Mouse (Mus musculus): ENCODE results near the gene Usp53. TPM values are rescaled to one million over a fixed set of nuclear protein-coding genes. Genes with fewer than 3 reads are reported as not detected.
A peak's percentile ranks its signal among the peaks of the same experiment; 100 is the strongest.

Gene Usp53
- polyA plus RNA-seq, 1 experiment, result 5.7 TPM

GRCm38 (mm10) chr3:122983849-122984248 lies 461 bp downstream of the Usp53 start:
- Histone ChIP-seq H3K4me3 (ENCODE audit: control insufficient read depth, low read depth, low read length) (peak overlapping the region; percentile 99), H3K36me3 (ENCODE audit: control insufficient read depth, insufficient read depth, low read length) (no peaks in the 10 kb centered on the region), H3K4me1 (ENCODE audit: control insufficient read depth, insufficient read depth, low read length) (peaks cover 2% of the 10 kb centered on the region), H3K27me3 (ENCODE audit: control insufficient read depth, insufficient read depth, low read length) (no peaks in the 10 kb centered on the region), H3K27ac (ENCODE audit: control insufficient read depth, insufficient read depth, low read depth, low read length) (peak overlapping the region; percentile 96)
- no peak for TF ChIP-seq POLR2A (IDR thresholded peaks at IDR 0.05; ENCODE audit: control insufficient read depth, low read depth, low read length)
- no peak for TF ChIP-seq CTCF (IDR thresholded peaks at IDR 0.05; ENCODE audit: control insufficient read depth, insufficient read depth, insufficient replicate concordance, low read depth, low read length)

GRCm38 (mm10) chr3:122975964-122976363 lies 8.3 kb downstream of the Usp53 start:
- no peaks in the 10 kb centered on the region for H3K4me1 ChIP-seq (ENCODE audit: control insufficient read depth, insufficient read depth, low read length)
- no peak overlapping the region for H3K27ac ChIP-seq (ENCODE audit: control insufficient read depth, insufficient read depth, low read depth, low read length)
- TF ChIP-seq CTCF (IDR thresholded peaks at IDR 0.05; ENCODE audit: control insufficient read depth, insufficient read depth, insufficient replicate concordance, low read depth, low read length) (no peak), POLR2A (IDR thresholded peaks at IDR 0.05; ENCODE audit: control insufficient read depth, low read depth, low read length) (no peak)
- H3K36me3 ChIP-seq (ENCODE audit: control insufficient read depth, insufficient read depth, low read length), result no peaks in the 10 kb centered on the region; the same call in 1 of the 2 replicates
- no peak overlapping the region for H3K4me3 ChIP-seq (ENCODE audit: control insufficient read depth, low read depth, low read length)
- no peaks in the 10 kb centered on the region for H3K27me3 ChIP-seq (ENCODE audit: control insufficient read depth, insufficient read depth, low read length)

- Histone ChIP-seq H3K4me1 (ENCODE audit: control insufficient read depth, insufficient read depth, low read length) (no peaks in the 10 kb centered on the region), H3K36me3 (ENCODE audit: control insufficient read depth, insufficient read depth, low read length) (no peaks in the 10 kb centered on the region; the same call in 1 of the 2 replicates), H3K27ac (ENCODE audit: control insufficient read depth, insufficient read depth, low read depth, low read length) (no peak overlapping the region), H3K4me3 (ENCODE audit: control insufficient read depth, low read depth, low read length) (no peak overlapping the region), H3K27me3 (ENCODE audit: control insufficient read depth, insufficient read depth, low read length) (no peaks in the 10 kb centered on the region)
- no peak for TF ChIP-seq POLR2A (IDR thresholded peaks at IDR 0.05; ENCODE audit: control insufficient read depth, low read depth, low read length)
- TF ChIP-seq CTCF (IDR thresholded peaks at IDR 0.05; ENCODE audit: control insufficient read depth, insufficient read depth, insufficient replicate concordance, low read depth, low read length), result no peak
Observed at GRCm38 (mm10) chr3:122975363-122975762, 8.9 kb downstream of the Usp53 start.

- Histone ChIP-seq H3K27me3 (ENCODE audit: control insufficient read depth, insufficient read depth, low read length) (no peaks in the 10 kb centered on the region), H3K4me3 (ENCODE audit: control insufficient read depth, low read depth, low read length) (no peak overlapping the region), H3K4me1 (ENCODE audit: control insufficient read depth, insufficient read depth, low read length) (no peaks in the 10 kb centered on the region), H3K36me3 (ENCODE audit: control insufficient read depth, insufficient read depth, low read length) (no peaks in the 10 kb centered on the region; the same call in 1 of the 2 replicates), H3K27ac (ENCODE audit: control insufficient read depth, insufficient read depth, low read depth, low read length) (no peak overlapping the region)
- TF ChIP-seq POLR2A (IDR thresholded peaks at IDR 0.05; ENCODE audit: control insufficient read depth, low read depth, low read length) (no peak), CTCF (IDR thresholded peaks at IDR 0.05; ENCODE audit: control insufficient read depth, insufficient read depth, insufficient replicate concordance, low read depth, low read length) (no peak)
Observed at GRCm38 (mm10) chr3:122974833-122975232, 9.5 kb downstream of the Usp53 start.

- TF ChIP-seq CTCF (IDR thresholded peaks at IDR 0.05; ENCODE audit: control insufficient read depth, insufficient read depth, insufficient replicate concordance, low read depth, low read length), result no peak
- TF ChIP-seq POLR2A (IDR thresholded peaks at IDR 0.05; ENCODE audit: control insufficient read depth, low read depth, low read length), result no peak
- H3K36me3 ChIP-seq (ENCODE audit: control insufficient read depth, insufficient read depth, low read length), result peaks cover 1% of the 10 kb centered on the region; the same call in 1 of the 2 replicates
- no peak overlapping the region for H3K4me3 ChIP-seq (ENCODE audit: control insufficient read depth, low read depth, low read length)
- no peaks in the 10 kb centered on the region for H3K27me3 ChIP-seq (ENCODE audit: control insufficient read depth, insufficient read depth, low read length)
- no peaks in the 10 kb centered on the region for H3K4me1 ChIP-seq (ENCODE audit: control insufficient read depth, insufficient read depth, low read length)
- no peak overlapping the region for H3K27ac ChIP-seq (ENCODE audit: control insufficient read depth, insufficient read depth, low read depth, low read length)
Observed at GRCm38 (mm10) chr3:122972126-122972822, 12.0 kb downstream of the Usp53 start.

- no peak overlapping the region for H3K4me3 ChIP-seq (ENCODE audit: control insufficient read depth, low read depth, low read length)
- peaks cover 1% of the 10 kb centered on the region; the same call in 1 of the 2 replicates for H3K36me3 ChIP-seq (ENCODE audit: control insufficient read depth, insufficient read depth, low read length)
- no peak overlapping the region for H3K27ac ChIP-seq (ENCODE audit: control insufficient read depth, insufficient read depth, low read depth, low read length)
- H3K4me1 ChIP-seq (ENCODE audit: control insufficient read depth, insufficient read depth, low read length), result no peaks in the 10 kb centered on the region
- TF ChIP-seq CTCF (IDR thresholded peaks at IDR 0.05; ENCODE audit: control insufficient read depth, insufficient read depth, insufficient replicate concordance, low read depth, low read length), result no peak
- no peak for TF ChIP-seq POLR2A (IDR thresholded peaks at IDR 0.05; ENCODE audit: control insufficient read depth, low read depth, low read length)
- no peaks in the 10 kb centered on the region for H3K27me3 ChIP-seq (ENCODE audit: control insufficient read depth, insufficient read depth, low read length)
Observed at GRCm38 (mm10) chr3:122968391-122968790, 15.9 kb downstream of the Usp53 start.

- TF ChIP-seq CTCF (IDR thresholded peaks at IDR 0.05; ENCODE audit: control insufficient read depth, insufficient read depth, insufficient replicate concordance, low read depth, low read length), result no peak
- no peak for TF ChIP-seq POLR2A (IDR thresholded peaks at IDR 0.05; ENCODE audit: control insufficient read depth, low read depth, low read length)
- H3K27me3 ChIP-seq (ENCODE audit: control insufficient read depth, insufficient read depth, low read length), result no peaks in the 10 kb centered on the region
- peaks cover 1% of the 10 kb centered on the region; the same call in 1 of the 2 replicates for H3K36me3 ChIP-seq (ENCODE audit: control insufficient read depth, insufficient read depth, low read length)
- H3K4me3 ChIP-seq (ENCODE audit: control insufficient read depth, low read depth, low read length), result no peak overlapping the region
- no peak overlapping the region for H3K27ac ChIP-seq (ENCODE audit: control insufficient read depth, insufficient read depth, low read depth, low read length)
- H3K4me1 ChIP-seq (ENCODE audit: control insufficient read depth, insufficient read depth, low read length), result no peaks in the 10 kb centered on the region
Observed at GRCm38 (mm10) chr3:122964301-122964700, 20.0 kb downstream of the Usp53 start.
